Mouse (Mus musculus): ENCODE results near the gene Nfic.

GRCm38 (mm10) chr10:81395127-81395526 lies 60.3 kb downstream of the Nfic start:
- no peak for TF ChIP-seq POLR2A (IDR thresholded peaks at IDR 0.05; ENCODE audit: insufficient read depth, low read length)
- TF ChIP-seq EP300 (IDR thresholded peaks at IDR 0.05; ENCODE audit: insufficient read depth, low read depth, low read length) = no peak
- TF ChIP-seq CTCF (IDR thresholded peaks at IDR 0.05; ENCODE audit: low read depth, low read length) = peak; percentile 95

Data from ES-Bruce4 (cell line).